Mouse (Mus musculus): ENCODE results near the gene Spata31d1b.
A peak's percentile ranks its signal among the peaks of the same experiment; 100 is the strongest.

Gene Spata31d1b

GRCm38 (mm10) chr13:59750310-59750709 is 38.2 kb downstream of the Spata31d1b start:
- no peak for DNase-seq

GRCm38 (mm10) chr13:59756906-59757305 is 44.8 kb downstream of the Spata31d1b start:
- no peak for DNase-seq

- DNase-seq = no peak
Measured at GRCm38 (mm10) chr13:59762791-59763190, 50.7 kb downstream of the Spata31d1b start.

- no peak for DNase-seq
Measured at GRCm38 (mm10) chr13:59766786-59767515, 54.9 kb downstream of the Spata31d1b start.

GRCm38 (mm10) chr13:59768531-59768930 is 56.4 kb downstream of the Spata31d1b start:
- peak in 1 of 2 experiments; percentile 20 for DNase-seq

Data from cerebellum, postnatal 14 days (tissue).